ENCODE assay signal across 10 mouse cellular contexts in the genomic region with DNA sequence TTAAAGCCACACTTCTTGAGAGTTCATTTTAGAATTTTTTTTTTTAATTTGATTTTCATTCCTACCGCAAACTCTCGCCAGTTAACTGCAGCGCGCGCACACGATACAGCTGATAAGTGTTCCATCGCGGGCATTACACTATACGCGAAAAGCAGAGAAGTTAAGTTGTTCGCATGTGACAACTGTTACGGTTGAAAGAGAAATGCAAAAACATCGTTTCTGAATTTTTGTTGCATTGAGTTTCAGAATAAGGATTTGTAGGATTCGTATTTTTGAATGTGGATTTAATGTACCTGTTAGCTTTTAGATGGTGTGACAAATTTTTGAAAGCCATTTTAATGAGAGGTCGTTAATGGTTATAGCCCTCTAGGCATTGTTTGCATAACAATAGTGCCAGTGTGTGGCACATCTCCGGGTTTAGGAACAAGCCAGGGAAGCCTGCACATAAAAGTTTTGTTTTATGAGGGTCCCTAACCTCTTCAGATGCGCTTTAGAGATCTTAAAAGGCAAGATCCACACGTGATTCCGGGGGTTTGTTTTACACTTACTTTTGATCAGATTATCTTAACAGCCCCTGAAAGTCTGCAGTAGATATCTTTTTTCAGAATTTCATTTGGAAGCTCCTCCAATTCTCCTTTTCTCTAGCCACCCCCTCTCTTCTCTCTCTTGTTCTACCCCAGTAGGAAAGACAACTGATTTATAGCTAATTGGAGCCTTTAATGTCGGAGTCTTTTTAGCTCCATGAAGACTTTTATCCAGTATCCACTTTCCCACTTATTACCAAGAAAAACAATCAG. TPM values are rescaled to one million over a fixed set of nuclear protein-coding genes. Genes with fewer than 3 reads are reported as not detected.
A peak's percentile ranks its signal among the peaks of the same experiment; 100 is the strongest.
DNase-seq lines count a peak whose midpoint lies in the region; ATAC-seq and TF ChIP-seq lines count a peak whose summit lies in the region.
"Had no signal": no experiment of that assay in that cellular context is flagged by ENCODE, and none has a peak within 500 bp of the region (broad histone marks: within the 10 kb centered on the region; RNA-seq: fewer than 3 reads in every experiment).

No protein-coding gene starts in this region.

- H3K9me3 ChIP-seq in midbrain, embryonic 12.5 days: no peaks in the 10 kb centered on the region
- no peaks in the 10 kb centered on the region for H3K9me3 ChIP-seq in midbrain, postnatal 0 days (ENCODE audit: low read length)
- H3K9me3 ChIP-seq in stomach, embryonic 16.5 days (replicated peaks; ENCODE audit: control insufficient read depth, low read length): no peaks in the 10 kb centered on the region
- H3K9me3 ChIP-seq: liver, embryonic 15.5 days had no signal

- H3K9ac ChIP-seq in midbrain, embryonic 12.5 days (replicated peaks): no peak overlapping the region
- no peak overlapping the region for H3K9ac ChIP-seq in midbrain, postnatal 0 days (replicated peaks; ENCODE audit: low read length, poor library complexity, severe bottlenecking)
- no peak overlapping the region; the same call in 1 of the 2 replicates for H3K9ac ChIP-seq in stomach, embryonic 16.5 days (ENCODE audit: low read length)
- H3K9ac ChIP-seq: liver, embryonic 15.5 days had no signal

- no peaks in the 10 kb centered on the region for H3K36me3 ChIP-seq in midbrain, embryonic 12.5 days
- no peaks in the 10 kb centered on the region for H3K36me3 ChIP-seq in midbrain, postnatal 0 days (ENCODE audit: insufficient read depth, low read length)
- no peaks in the 10 kb centered on the region for H3K36me3 ChIP-seq in stomach, embryonic 16.5 days (ENCODE audit: control insufficient read depth, insufficient read depth, low read length)
- H3K36me3 ChIP-seq: liver, embryonic 15.5 days had no signal

- no peak for TF ChIP-seq CTCF in midbrain, postnatal 0 days (IDR thresholded peaks at IDR 0.05)

- ATAC-seq in midbrain, embryonic 12.5 days (ENCODE audit: low FRiP score, low read depth): no peak
- ATAC-seq in midbrain, postnatal 0 days (ENCODE audit: low FRiP score): no peak
- no peak for ATAC-seq in stomach, embryonic 16.5 days (ENCODE audit: insufficient read depth, low FRiP score)
- no peak for ATAC-seq in erythroblast, adult 5-6 weeks (replicated peaks; ENCODE audit: low FRiP score, poor library complexity, severe bottlenecking)
- ATAC-seq in frontal cortex, adult (ENCODE audit: low TSS enrichment): no peak

- peaks cover 61% of the 10 kb centered on the region for H3K27me3 ChIP-seq in midbrain, embryonic 12.5 days
- H3K27me3 ChIP-seq in midbrain, postnatal 0 days (ENCODE audit: insufficient read depth, low read length): peaks cover 29% of the 10 kb centered on the region
- peaks cover 26% of the 10 kb centered on the region for H3K27me3 ChIP-seq in stomach, embryonic 16.5 days (ENCODE audit: control insufficient read depth, insufficient read depth, low read length)

- WGBS in midbrain, embryonic 12.5 days: 2% methylated on average over 20 of the region's 20 CpGs
- WGBS in midbrain, postnatal 0 days: 2% methylated on average over 20 of the region's 20 CpGs
- WGBS in stomach, embryonic 16.5 days: 15% methylated on average over 20 of the region's 20 CpGs

- DNase-seq in cerebellum, postnatal 14 days: peak; percentile 7 to 27
- no peak for DNase-seq in cerebellum, postnatal 4 days (ENCODE audit: low spot score in 2 of 2)
- no peak for DNase-seq in midbrain, postnatal 0 days (ENCODE audit: low spot score)
- DNase-seq in induced T-regulatory cell, adult 2 months (ENCODE audit: low read depth): peak; percentile 16
- DNase-seq: thymus, adult 18-20 months had no signal

- 0 out of 2 replicates have a peak overlapping the region, but pooled peaks have one; percentile 60 for H3K4me2 ChIP-seq in midbrain, embryonic 12.5 days (replicated peaks)
- no peak overlapping the region for H3K4me2 ChIP-seq in midbrain, postnatal 0 days (ENCODE audit: low read depth, low read length, poor library complexity, severe bottlenecking)
- peak overlapping the region; percentile 63 for H3K4me2 ChIP-seq in stomach, embryonic 16.5 days (ENCODE audit: low read depth, low read length)

- H3K4me1 ChIP-seq in midbrain, embryonic 12.5 days: peaks cover 17% of the 10 kb centered on the region
- no peaks in the 10 kb centered on the region for H3K4me1 ChIP-seq in midbrain, postnatal 0 days (ENCODE audit: insufficient read depth, low read length)
- peaks cover 4% of the 10 kb centered on the region for H3K4me1 ChIP-seq in stomach, embryonic 16.5 days (ENCODE audit: control insufficient read depth, insufficient read depth, low read length)

- no peak overlapping the region for H3K4me3 ChIP-seq in midbrain, embryonic 12.5 days
- H3K4me3 ChIP-seq in midbrain, postnatal 0 days (ENCODE audit: low read depth, low read length): no peak overlapping the region
- H3K4me3 ChIP-seq in stomach, embryonic 16.5 days (replicated peaks; ENCODE audit: low read length): peak overlapping the region; percentile 56

- H3K27ac ChIP-seq in midbrain, embryonic 12.5 days (replicated peaks): no peak overlapping the region
- no peak overlapping the region for H3K27ac ChIP-seq in midbrain, postnatal 0 days (ENCODE audit: low read depth, low read length)
- no peak overlapping the region for H3K27ac ChIP-seq in stomach, embryonic 16.5 days (ENCODE audit: low read length)
- H3K27ac ChIP-seq: liver, embryonic 15.5 days had no signal

RNA-seq across cellular contexts. Expression of a gene that starts 1.6 kb away (rescaled TPM):
- 2.2 and 3.4 TPM in 2 replicates for polyA plus RNA-seq in midbrain, embryonic 12.5 days (2016; fragmentation: Nextera tagmentation; extraction: Ambion mirVana)
- total RNA-seq in midbrain, postnatal 0 days (2014; rRNA removed): 19.9 and 33.7 TPM in 2 replicates
- 27.3 and 28.5 TPM in 2 replicates for polyA plus RNA-seq in midbrain, postnatal 0 days (2015; fragmentation: Nextera tagmentation; extraction: Ambion mirVana)
- 91.0 and 104 TPM in 2 replicates for polyA plus RNA-seq in stomach, embryonic 16.5 days (2015; fragmentation: Nextera tagmentation; extraction: Ambion mirVana)
- not detected in 2 replicates for total RNA-seq in erythroblast, adult 5-6 weeks (2015; ENCODE audit: low replicate concordance)
- total RNA-seq in erythroblast, adult 5-6 weeks (2017; ENCODE audit: low replicate concordance): not detected in 2 replicates

RNA-seq across cellular contexts. Expression of a gene that starts 48.7 kb away (rescaled TPM):
- polyA plus RNA-seq in midbrain, embryonic 12.5 days (2016; fragmentation: Nextera tagmentation; extraction: Ambion mirVana): 0.28 TPM in 1 of 2 replicates, not detected in the other
- 1.3 and 6.4 TPM in 2 replicates for total RNA-seq in midbrain, postnatal 0 days (2014; rRNA removed)
- polyA plus RNA-seq in midbrain, postnatal 0 days (2015; fragmentation: Nextera tagmentation; extraction: Ambion mirVana): 1.7 and 2.3 TPM in 2 replicates
- 0.84 and 0.95 TPM in 2 replicates for polyA plus RNA-seq in stomach, embryonic 16.5 days (2015; fragmentation: Nextera tagmentation; extraction: Ambion mirVana)
- total RNA-seq in erythroblast, adult 5-6 weeks (2015; ENCODE audit: low replicate concordance): 128 and 166 TPM in 2 replicates
- 163 and 167 TPM in 2 replicates for total RNA-seq in erythroblast, adult 5-6 weeks (2017; ENCODE audit: low replicate concordance)

Comparison
In these comparisons a context has a peak if more than half of its experiments do, and no peak if none do; other contexts are left out.
1. DNase-seq: peak in cerebellum, postnatal 14 days (2 of 2) and induced T-regulatory cell, adult 2 months (single experiment); none in cerebellum, postnatal 4 days (0 of 2) and midbrain, postnatal 0 days (single experiment).